13 mouse cellular contexts compared by ENCODE assay signal in the genomic region with DNA sequence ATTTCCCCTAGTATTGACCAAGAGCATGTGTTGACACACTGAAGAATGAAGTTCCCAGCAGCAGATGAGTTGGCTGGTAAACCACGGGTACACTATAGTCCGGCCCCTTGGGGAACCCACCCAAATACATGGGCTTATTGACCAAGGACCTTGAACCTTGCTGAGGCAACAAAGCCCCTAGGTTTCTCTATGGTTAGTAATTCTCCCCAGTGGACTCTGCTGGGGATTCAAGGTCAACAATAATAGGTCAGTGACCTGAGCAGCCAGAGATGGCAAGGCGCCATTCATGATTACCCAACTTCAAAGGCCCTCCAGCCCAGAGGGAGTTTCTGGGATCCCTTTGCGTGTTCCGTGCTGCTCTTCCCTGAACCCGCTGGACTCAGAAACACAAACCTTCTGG.
DNase-seq lines count a peak whose midpoint lies in the region; ATAC-seq lines count a peak whose summit lies in the region.
"Had no signal": no experiment of that assay in that cellular context is flagged by ENCODE, and none has a peak within 500 bp of the region (broad histone marks: within the 10 kb centered on the region; RNA-seq: fewer than 3 reads in every experiment).

No protein-coding gene starts in this region.

- no peak overlapping the region for H3K9ac ChIP-seq in hindbrain, embryonic 14.5 days
- H3K9ac ChIP-seq: embryonic facial prominence, embryonic 13.5 days; heart, embryonic 15.5 days; lung, embryonic 15.5 days; neural tube, embryonic 12.5 days had no signal

- peak; percentile 11 for DNase-seq in ovary, postnatal 36 days (ENCODE audit: low spot score)
- DNase-seq in ovary, adult 18-20 months (ENCODE audit: low spot score) = no peak
- peak; percentile 30 for DNase-seq in liver
- no peak for DNase-seq in gastrocnemius, postnatal 4 days (ENCODE audit: low spot score in 2 of 2)
- DNase-seq in heart, postnatal 14 days = no peak
- DNase-seq in urinary bladder, postnatal 4 days (ENCODE audit: low spot score in 2 of 2) = no peak
- DNase-seq in hindbrain, embryonic 14.5 days (ENCODE audit: low spot score) = no peak
- DNase-seq: heart, adult 11 months had no signal

- H3K4me2 ChIP-seq in hindbrain, embryonic 14.5 days (replicated peaks) = no peak overlapping the region
- H3K4me2 ChIP-seq: embryonic facial prominence, embryonic 13.5 days; heart, embryonic 15.5 days; lung, embryonic 15.5 days; neural tube, embryonic 12.5 days had no signal

- H3K9me3 ChIP-seq in hindbrain, embryonic 14.5 days (ENCODE audit: control insufficient read depth, low read length) = peaks cover 12% of the 10 kb centered on the region; the same call in 1 of the 2 replicates
- H3K9me3 ChIP-seq: embryonic facial prominence, embryonic 13.5 days; heart, embryonic 15.5 days; lung, embryonic 15.5 days had no signal

- intact Hi-C loops in heart, postnatal 14 days (cut with DNase I) = no loop called here

- peak; percentile 43 for ATAC-seq in granulocyte monocyte progenitor cell, adult 5-6 weeks (replicated peaks; ENCODE audit: poor library complexity, severe bottlenecking)
- no peak for ATAC-seq in hindbrain, embryonic 14.5 days (ENCODE audit: low FRiP score)

- WGBS in hindbrain, embryonic 14.5 days = 86% methylated on average over 6 of the region's 6 CpGs

- H3K4me3 ChIP-seq in hindbrain, embryonic 14.5 days (replicated peaks; ENCODE audit: low read length) = no peak overlapping the region
- H3K4me3 ChIP-seq: embryonic facial prominence, embryonic 13.5 days; heart, embryonic 15.5 days; lung, embryonic 15.5 days; neural tube, embryonic 12.5 days had no signal

- H3K36me3 ChIP-seq in hindbrain, embryonic 14.5 days (replicated peaks; ENCODE audit: control insufficient read depth, insufficient read depth) = no peaks in the 10 kb centered on the region
- H3K36me3 ChIP-seq: embryonic facial prominence, embryonic 13.5 days; heart, embryonic 15.5 days; lung, embryonic 15.5 days had no signal

- H3K4me1 ChIP-seq in hindbrain, embryonic 14.5 days (replicated peaks; ENCODE audit: control insufficient read depth, insufficient read depth, low read length) = peaks cover 3% of the 10 kb centered on the region; the same call in 1 of the 2 replicates
- H3K4me1 ChIP-seq: embryonic facial prominence, embryonic 13.5 days; lung, embryonic 15.5 days had no signal

- H3K27ac ChIP-seq in hindbrain, embryonic 14.5 days = no peak overlapping the region
- H3K27ac ChIP-seq: embryonic facial prominence, embryonic 13.5 days; heart, embryonic 15.5 days; lung, embryonic 15.5 days; neural tube, embryonic 12.5 days had no signal

- H3K27me3 ChIP-seq in hindbrain, embryonic 14.5 days (ENCODE audit: control insufficient read depth, insufficient read depth, low read length) = no peaks in the 10 kb centered on the region
- H3K27me3 ChIP-seq: embryonic facial prominence, embryonic 13.5 days; heart, embryonic 15.5 days; lung, embryonic 15.5 days; neural tube, embryonic 12.5 days had no signal

Comparison
In these comparisons a context has a peak if more than half of its experiments do, and no peak if none do; other contexts are left out.
1. DNase-seq: peak in ovary, postnatal 36 days (single experiment) and liver (single experiment); none in ovary, adult 18-20 months (single experiment), gastrocnemius, postnatal 4 days (0 of 2), heart, postnatal 14 days (0 of 2), urinary bladder, postnatal 4 days (0 of 2) and hindbrain, embryonic 14.5 days (single experiment).